Mouse (Mus musculus) bone marrow, adult 2 months (tissue): Measurements from ENCODE around the gene Gdpd2. TPM values are rescaled to one million over a fixed set of nuclear protein-coding genes. Genes with fewer than 3 reads are reported as not detected.

ENCODE experiments used
- H3K27ac ChIP-seq: fragments of 200-500 bp; 2 replicates; pipeline ENCODE4 v1.5.1; 2012; ENCODE audit warnings: low read depth, mild to moderate bottlenecking, control low read depth, inconsistent platforms, low read length; ENCODE audit not compliant: control insufficient read depth, poor library complexity, insufficient read depth
- H3K4me1 ChIP-seq: fragments of 200-500 bp; 2 replicates; pipeline ENCODE4 v1.6.1; 2011; ENCODE audit warnings: low read length; ENCODE audit not compliant: control insufficient read depth, insufficient read depth
- H3K4me3 ChIP-seq: fragments of 200-500 bp; replicated peaks from 2 replicates; pipeline ENCODE3; 2011; ENCODE audit warnings: mild to moderate bottlenecking, low read depth, low read length, control low read depth; ENCODE audit not compliant: control insufficient read depth
- CTCF ChIP-seq: fragments of 200-500 bp; IDR thresholded peaks from 2 replicates; pipeline ENCODE4 v1.5.1; 2011; ENCODE audit warnings: low read length, control low read depth; ENCODE audit not compliant: control insufficient read depth, insufficient read depth
- POLR2A ChIP-seq: fragments of 200-500 bp; IDR thresholded peaks from 2 replicates; pipeline ENCODE4 v1.6.1; 2011; ENCODE audit warnings: low read depth, mild to moderate bottlenecking, control low read depth, low read length, borderline replicate concordance; ENCODE audit not compliant: control insufficient read depth
- WGBS: fragments of 180-500 bp; shearing (Covaris S2); methylation state at CpG from one replicate; pipeline ENCODE4 v1.1.7; 2018; 5-methylcytosine and 5-hydroxymethylcytosine counted together
- polyA plus RNA-seq: library from polyadenylated mRNA; stranded (reverse); fragments of >200 nt; gene quantifications from 2 replicates; pipeline ENCODE4 v1.2.4, GENCODE M21; 2011; ENCODE audit warnings: low replicate concordance; ENCODE audit not compliant: missing spikeins, insufficient read depth, insufficient read length

Gene Gdpd2
- polyA plus RNA-seq = 55.8 and 76.7 TPM in 2 replicates

GRCm38 (mm10) chrX:100729665-100730188 lies at the start of gene Gdpd2:
Gdpd2 (plus strand) TSS chrX:100729873.
- no peak for TF ChIP-seq POLR2A
- no peak for TF ChIP-seq CTCF
- Histone ChIP-seq H3K27ac (no peak within 1 kb of the TSS), H3K4me1 (no peaks in the 10 kb centered on the region), H3K4me3 (no peak within 1 kb of the TSS)
- WGBS = 9% methylated on average over 8 of the region's 8 CpGs

- Histone ChIP-seq H3K4me1 (no peaks in the 10 kb centered on the region), H3K27ac (no peak overlapping the region), H3K4me3 (no peak overlapping the region)
- TF ChIP-seq CTCF (no peak), POLR2A (no peak)
- 60% methylated on average over 3 of the region's 3 CpGs for WGBS
Measured at GRCm38 (mm10) chrX:100686527-100686926, 43.1 kb upstream of the Gdpd2 start.

- H3K27ac ChIP-seq = no peak overlapping the region
- no peak for TF ChIP-seq CTCF
- no peak for TF ChIP-seq POLR2A
- H3K4me1 ChIP-seq = no peaks in the 10 kb centered on the region
- no peak overlapping the region for H3K4me3 ChIP-seq
- 88% methylated on average over 6 of the region's 6 CpGs for WGBS
Measured at GRCm38 (mm10) chrX:100687360-100688032, 42.2 kb upstream of the Gdpd2 start.

GRCm38 (mm10) chrX:100688033-100688370 lies 41.7 kb upstream of the Gdpd2 start:
- no peak overlapping the region for H3K27ac ChIP-seq
- no peaks in the 10 kb centered on the region for H3K4me1 ChIP-seq
- H3K4me3 ChIP-seq = no peak overlapping the region
- WGBS = 91% methylated on average over 5 of the region's 5 CpGs
- TF ChIP-seq POLR2A = no peak
- TF ChIP-seq CTCF = no peak

- no peak overlapping the region for H3K27ac ChIP-seq
- TF ChIP-seq CTCF = no peak
- no peaks in the 10 kb centered on the region for H3K4me1 ChIP-seq
- H3K4me3 ChIP-seq = no peak overlapping the region
- WGBS = 95% methylated on average over 4 of the region's 4 CpGs
Measured at GRCm38 (mm10) chrX:100696776-100697175, 32.9 kb upstream of the Gdpd2 start.

- no peak overlapping the region for H3K27ac ChIP-seq
- no peak overlapping the region for H3K4me3 ChIP-seq
- no peak for TF ChIP-seq CTCF
- no peak for TF ChIP-seq POLR2A
Measured at GRCm38 (mm10) chrX:100708032-100708431, 21.6 kb upstream of the Gdpd2 start.

GRCm38 (mm10) chrX:100716173-100716572 lies 13.5 kb upstream of the Gdpd2 start:
- Histone ChIP-seq H3K27ac (no peak overlapping the region), H3K4me1 (no peaks in the 10 kb centered on the region), H3K4me3 (no peak overlapping the region)
- TF ChIP-seq CTCF (no peak), POLR2A (no peak)
- WGBS = 91% methylated on average over 6 of the region's 6 CpGs

More at GRCm38 (mm10) chrX:100708032-100708431, 21.6 kb upstream of the Gdpd2 start:
- 85% methylated on average over 6 of the region's 6 CpGs for WGBS
- no peaks in the 10 kb centered on the region for H3K4me1 ChIP-seq

GRCm38 (mm10) chrX:100728947-100729346 lies 726 bp upstream of the Gdpd2 start:
- Histone ChIP-seq H3K27ac (no peak overlapping the region), H3K4me1 (no peaks in the 10 kb centered on the region), H3K4me3 (no peak overlapping the region)
- WGBS = 55% methylated on average over 1 of the region's 1 CpGs
- TF ChIP-seq CTCF (no peak), POLR2A (no peak)

- WGBS = 49% methylated on average over 8 of the region's 8 CpGs
- Histone ChIP-seq H3K27ac (no peak overlapping the region), H3K4me3 (no peak overlapping the region)
Measured at GRCm38 (mm10) chrX:100730266-100730665, 593 bp downstream of the Gdpd2 start.

More at GRCm38 (mm10) chrX:100730266-100730665, 593 bp downstream of the Gdpd2 start:
- H3K4me1 ChIP-seq = no peaks in the 10 kb centered on the region
- no peak for TF ChIP-seq CTCF
- no peak for TF ChIP-seq POLR2A
